8 mouse cellular contexts compared by ENCODE assay signal in genomic region chrX:71365011-71365410, GRCm38 (mm10). TPM values are rescaled to one million over a fixed set of nuclear protein-coding genes. Genes with fewer than 3 reads are reported as not detected.
DNase-seq lines count a peak whose midpoint lies in the region; ATAC-seq and TF ChIP-seq lines count a peak whose summit lies in the region.

No protein-coding gene starts in this region.

- intact Hi-C loops in heart, adult 2 months (cut with DNase I): no loop called here
- intact Hi-C loops in left cerebral cortex, postnatal 36 days (cut with DNase I): loop anchor here (2.0 kb wide), 1 partner anchor 314 kb away; the partner anchor contains the start of gene Mamld1

- peak in 1 of 2 experiments; percentile 61 for DNase-seq in heart, adult 2 months
- no peak for DNase-seq in heart, adult 11 months
- peak; percentile 18 for DNase-seq in forebrain, embryonic 10.5 days (ENCODE audit: extremely low spot score, low spot score)
- DNase-seq in left cerebral cortex, postnatal 36 days (ENCODE audit: low spot score in 2 of 2): peak; percentile 10 to 29
- no peak for DNase-seq in midbrain, embryonic 10.5 days (ENCODE audit: low spot score)

- 31% methylated on average over 20 of the region's 20 CpGs for whole genome bisulfite sequencing in heart, adult 2 months
- WGBS in bone marrow, adult 2 months: 16% methylated on average over 19 of the region's 20 CpGs
- WGBS in forebrain, embryonic 10.5 days: 27% methylated on average over 17 of the region's 20 CpGs
- WGBS in hindbrain, embryonic 12.5 days: 23% methylated on average over 18 of the region's 20 CpGs
- 26% methylated on average over 17 of the region's 20 CpGs for WGBS in midbrain, embryonic 10.5 days
- 14% methylated on average over 16 of the region's 20 CpGs for WGBS in stomach, embryonic 14.5 days

- peak overlapping the region; percentile 93 for H3K9ac ChIP-seq in heart, adult 2 months (ENCODE audit: low read depth, low read length)
- peak overlapping the region; percentile 74 for H3K9ac ChIP-seq in hindbrain, embryonic 12.5 days
- H3K9ac ChIP-seq in stomach, embryonic 14.5 days (replicated peaks; ENCODE audit: low read depth, low read length): peak overlapping the region; percentile 48; the same call in 1 of the 2 replicates

- TF ChIP-seq EP300 in heart, adult 2 months (IDR thresholded peaks at IDR 0.05; ENCODE audit: insufficient read depth, low read depth, low read length): no peak

- no peaks in the 10 kb centered on the region; the same call in 1 of the 2 replicates for H3K9me3 ChIP-seq in forebrain, embryonic 10.5 days
- H3K9me3 ChIP-seq in hindbrain, embryonic 12.5 days (replicated peaks): no peaks in the 10 kb centered on the region
- H3K9me3 ChIP-seq in midbrain, embryonic 10.5 days (replicated peaks): peaks cover 8% of the 10 kb centered on the region; the same call in 1 of the 2 replicates
- H3K9me3 ChIP-seq in stomach, embryonic 14.5 days (ENCODE audit: control insufficient read depth, low read depth, low read length): no peaks in the 10 kb centered on the region

- no peaks in the 10 kb centered on the region for H3K79me2 ChIP-seq in heart, adult 2 months (replicated peaks; ENCODE audit: control insufficient read depth, insufficient read depth, low read length)

- H3K4me3 ChIP-seq in heart, adult 2 months: peak overlapping the region; percentile 53
- H3K4me3 ChIP-seq in bone marrow, adult 2 months (replicated peaks; ENCODE audit: control insufficient read depth, low read depth, low read length): peak overlapping the region; percentile 84
- peak overlapping the region; percentile 63 for H3K4me3 ChIP-seq in forebrain, embryonic 10.5 days
- peak overlapping the region; percentile 61 for H3K4me3 ChIP-seq in hindbrain, embryonic 12.5 days
- H3K4me3 ChIP-seq in midbrain, embryonic 10.5 days: peak overlapping the region; percentile 63
- H3K4me3 ChIP-seq in stomach, embryonic 14.5 days (ENCODE audit: low read depth, low read length): peak overlapping the region; percentile 52

- peak; percentile 66; the same call in 1 of the 2 replicates for ATAC-seq in hindbrain, embryonic 12.5 days (ENCODE audit: low FRiP score)
- ATAC-seq in stomach, embryonic 14.5 days (ENCODE audit: insufficient number of reproducible peaks, insufficient read depth, low FRiP score, low read depth): peak; percentile 74

- TF ChIP-seq CTCF in heart, adult 2 months (IDR thresholded peaks at IDR 0.05): no peak
- no peak for TF ChIP-seq CTCF in bone marrow, adult 2 months (IDR thresholded peaks at IDR 0.05; ENCODE audit: control insufficient read depth, insufficient read depth, low read length)

- H3K36me3 ChIP-seq in heart, adult 2 months (ENCODE audit: control insufficient read depth, insufficient read depth, low read length): no peaks in the 10 kb centered on the region
- no peaks in the 10 kb centered on the region for H3K36me3 ChIP-seq in forebrain, embryonic 10.5 days (replicated peaks)
- no peaks in the 10 kb centered on the region for H3K36me3 ChIP-seq in hindbrain, embryonic 12.5 days
- H3K36me3 ChIP-seq in midbrain, embryonic 10.5 days: no peaks in the 10 kb centered on the region
- no peaks in the 10 kb centered on the region for H3K36me3 ChIP-seq in stomach, embryonic 14.5 days (ENCODE audit: control insufficient read depth, insufficient read depth, low read length)

- peak overlapping the region; percentile 65 for H3K27ac ChIP-seq in heart, adult 2 months
- H3K27ac ChIP-seq in bone marrow, adult 2 months (ENCODE audit: control insufficient read depth, insufficient read depth, low read depth, low read length, poor library complexity): peak overlapping the region; percentile 82
- H3K27ac ChIP-seq in forebrain, embryonic 10.5 days: peak overlapping the region; percentile 82
- H3K27ac ChIP-seq in hindbrain, embryonic 12.5 days: peak overlapping the region; percentile 79
- H3K27ac ChIP-seq in midbrain, embryonic 10.5 days (replicated peaks): peak overlapping the region; percentile 81
- peak overlapping the region; percentile 39; the same call in 1 of the 2 replicates for H3K27ac ChIP-seq in stomach, embryonic 14.5 days (ENCODE audit: low read length)

- H3K4me2 ChIP-seq in hindbrain, embryonic 12.5 days (replicated peaks): peak overlapping the region; percentile 58
- H3K4me2 ChIP-seq in stomach, embryonic 14.5 days (replicated peaks; ENCODE audit: low read depth, low read length): peak overlapping the region; percentile 48

- TF ChIP-seq POLR2A in heart, adult 2 months (IDR thresholded peaks at IDR 0.05; ENCODE audit: insufficient read depth, low read depth, low read length): no peak
- TF ChIP-seq POLR2A in bone marrow, adult 2 months (IDR thresholded peaks at IDR 0.05; ENCODE audit: borderline replicate concordance, control insufficient read depth, low read depth, low read length): no peak

- H3K4me1 ChIP-seq in heart, adult 2 months (ENCODE audit: control insufficient read depth, insufficient read depth, low read length): peaks cover 3% of the 10 kb centered on the region
- H3K4me1 ChIP-seq in bone marrow, adult 2 months (ENCODE audit: control insufficient read depth, insufficient read depth, low read length): no peaks in the 10 kb centered on the region; the same call in 1 of the 2 replicates
- peaks cover 4% of the 10 kb centered on the region; the same call in 1 of the 2 replicates for H3K4me1 ChIP-seq in forebrain, embryonic 10.5 days
- H3K4me1 ChIP-seq in hindbrain, embryonic 12.5 days: no peaks in the 10 kb centered on the region
- no peaks in the 10 kb centered on the region for H3K4me1 ChIP-seq in midbrain, embryonic 10.5 days
- no peaks in the 10 kb centered on the region for H3K4me1 ChIP-seq in stomach, embryonic 14.5 days (ENCODE audit: control insufficient read depth, insufficient read depth, low read length)

- H3K27me3 ChIP-seq in heart, adult 2 months (ENCODE audit: control insufficient read depth, insufficient read depth, low read length): no peaks in the 10 kb centered on the region
- no peaks in the 10 kb centered on the region for H3K27me3 ChIP-seq in forebrain, embryonic 10.5 days (ENCODE audit: poor library complexity, severe bottlenecking)
- no peaks in the 10 kb centered on the region for H3K27me3 ChIP-seq in hindbrain, embryonic 12.5 days
- no peaks in the 10 kb centered on the region for H3K27me3 ChIP-seq in midbrain, embryonic 10.5 days (ENCODE audit: low read depth, poor library complexity, severe bottlenecking)
- H3K27me3 ChIP-seq in stomach, embryonic 14.5 days (ENCODE audit: control insufficient read depth, insufficient read depth, low read length): no peaks in the 10 kb centered on the region

RNA-seq across cellular contexts. Expression of gene Mtmr1, which starts 0.5 kb away (rescaled TPM):
- 10 to 100 TPM; 21.4 to 30.0 TPM for total RNA-seq in heart, adult 2 months (2021)
- polyA plus RNA-seq in heart, adult 2 months (2012; rRNA removed): 8.3 and 13.4 TPM in 2 replicates
- polyA plus RNA-seq in bone marrow, adult 2 months (2011; ENCODE audit: insufficient read depth, insufficient read length, low replicate concordance, missing spikeins): 1.9 and 7.3 TPM in 2 replicates
- polyA plus RNA-seq in forebrain, embryonic 10.5 days (2016; fragmentation: Nextera tagmentation; extraction: Ambion mirVana): 6.2 and 6.9 TPM in 2 replicates
- 18.4 and 21.7 TPM in 2 replicates for polyA plus RNA-seq in hindbrain, embryonic 12.5 days (2016; fragmentation: Nextera tagmentation; extraction: Ambion mirVana)
- 10 to 100 TPM; 39.5 to 47.0 TPM for total RNA-seq in left cerebral cortex, postnatal 36 days (2021)
- polyA plus RNA-seq in midbrain, embryonic 10.5 days (2016; fragmentation: Nextera tagmentation; extraction: Ambion mirVana): 5.9 and 7.5 TPM in 2 replicates
- 14.4 and 14.5 TPM in 2 replicates for polyA plus RNA-seq in stomach, embryonic 14.5 days (2014; fragmentation: Nextera tagmentation; extraction: Ambion mirVana)

Comparison
In these comparisons a context has a peak if more than half of its experiments do, and no peak if none do; other contexts are left out.
1. DNase-seq: peak in forebrain, embryonic 10.5 days (single experiment) and left cerebral cortex, postnatal 36 days (2 of 2); none in heart, adult 11 months (single experiment) and midbrain, embryonic 10.5 days (single experiment).
2. Peak in every context shown above with its lines, with median percentiles within 50 percentile points of each other: H3K27ac ChIP-seq, H3K4me3 ChIP-seq and H3K9ac ChIP-seq.